Mouse (Mus musculus) intestine, postnatal 0 days (tissue): ENCODE measurements at regions not wholly inside any gene's neighbourhood (a gene's known extent, or its start where the extent isn't known, plus 50 kb on each side); places are given as distances from the start of the nearest gene placed in this dataset.

Source experiments
- ATAC-seq: fragments of 200-750 bp; cut with Nextera tagmentation; 2 replicates; pipeline ENCODE4 v1.8.0; 2017; ENCODE audit warnings: mild to moderate bottlenecking, moderate TSS enrichment, moderate library complexity
- H3K27ac ChIP-seq: fragments of 300-500 bp; sonication (generic); 2 replicates; pipeline ENCODE4 v1.5.1; 2014; ENCODE audit warnings: mild to moderate bottlenecking, low read depth, low read length, moderate library complexity
- H3K27me3 ChIP-seq: fragments of 300-500 bp; sonication (generic); replicated peaks from 2 replicates; pipeline ENCODE4 v1.6.1; 2014; ENCODE audit warnings: low read length, mixed read lengths; ENCODE audit not compliant: control insufficient read depth, insufficient read depth
- H3K36me3 ChIP-seq: fragments of 300-500 bp; sonication (generic); 2 replicates; pipeline ENCODE4 v1.6.1; 2014; ENCODE audit warnings: mild to moderate bottlenecking, moderate library complexity; ENCODE audit not compliant: control insufficient read depth, insufficient read depth
- H3K4me1 ChIP-seq: fragments of 300-500 bp; sonication (generic); replicated peaks from 2 replicates; pipeline ENCODE4 v1.6.1; 2014; ENCODE audit warnings: antibody characterized with exemption, low read length, mixed read lengths; ENCODE audit not compliant: control insufficient read depth, insufficient read depth
- H3K4me2 ChIP-seq: fragments of 300-500 bp; sonication (generic); replicated peaks from 2 replicates; pipeline ENCODE4 v1.6.1; 2014; ENCODE audit warnings: low read depth, mild to moderate bottlenecking, moderate library complexity
- H3K4me3 ChIP-seq: fragments of 300-500 bp; sonication (generic); 2 replicates; pipeline ENCODE4 v1.5.1; 2014; ENCODE audit warnings: low read depth, low read length
- H3K9ac ChIP-seq: fragments of 300-500 bp; sonication (generic); 2 replicates; pipeline ENCODE4 v1.6.1; 2014; ENCODE audit warnings: mild to moderate bottlenecking, low read depth, low read length
- H3K9me3 ChIP-seq: fragments of 300-500 bp; sonication (generic); 2 replicates; pipeline ENCODE4 v1.6.1; 2016; ENCODE audit warnings: mixed run types; ENCODE audit not compliant: control insufficient read depth
- CTCF ChIP-seq: sonication (generic); IDR thresholded peaks from 2 replicates; pipeline ENCODE4 v1.5.1; 2016; ENCODE audit warnings: low read depth, mild to moderate bottlenecking, control low read depth, antibody characterized with exemption, moderate library complexity
- WGBS: fragments of 180-500 bp; shearing (Covaris S2); extraction: QIAGEN DNeasy Blood & Tissue Kit; methylation state at CpG from one replicate; pipeline ENCODE4 v1.1.7; 2014; 5-methylcytosine and 5-hydroxymethylcytosine counted together

DNA sequence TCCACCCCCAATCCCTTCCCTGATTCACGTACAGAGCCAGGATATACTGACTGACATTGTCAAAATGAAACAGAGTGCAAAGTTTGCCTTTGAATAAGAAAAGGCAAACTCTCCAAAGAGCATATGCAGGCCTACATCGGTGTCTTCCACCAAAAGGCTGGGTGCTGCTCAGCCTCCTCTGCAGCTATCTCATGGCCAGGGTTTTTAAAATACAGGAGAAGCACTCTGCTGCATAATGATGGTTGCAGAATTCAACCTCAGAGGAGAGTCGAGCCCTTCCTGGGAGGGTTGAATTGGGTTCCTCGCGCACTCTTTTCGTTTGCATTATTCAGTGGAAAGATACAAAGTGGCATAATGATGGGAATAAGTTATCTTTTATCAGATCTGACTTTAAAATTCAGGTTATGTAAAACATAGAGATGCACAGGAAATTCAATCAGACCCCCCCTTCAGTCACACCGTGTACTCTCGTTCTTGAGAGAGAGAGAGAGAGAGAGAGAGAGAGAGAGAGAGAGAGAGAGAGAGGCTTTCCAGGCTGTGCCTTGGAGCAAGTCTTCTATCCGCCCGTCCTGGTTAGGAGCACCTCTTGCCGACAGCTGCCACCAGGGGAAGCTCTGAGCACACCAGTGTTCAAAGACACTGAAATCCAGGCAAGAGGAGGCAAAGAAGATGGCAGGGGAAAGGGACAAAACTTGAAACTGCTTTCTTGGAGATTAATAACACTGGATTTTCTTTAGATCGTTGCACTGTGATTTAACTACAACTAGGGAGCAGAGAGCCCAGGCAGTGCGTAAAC, 196.0 kb downstream of the Tmem182 start:
- Histone ChIP-seq H3K4me3 (no peak overlapping the region), H3K9ac (no peak overlapping the region), H3K27me3 (no peaks in the 10 kb centered on the region), H3K4me2 (no peak overlapping the region), H3K9me3 (no peaks in the 10 kb centered on the region), H3K36me3 (no peaks in the 10 kb centered on the region), H3K4me1 (no peaks in the 10 kb centered on the region), H3K27ac (no peak overlapping the region)
- no peak for ATAC-seq
- 52% methylated on average over 13 of the region's 13 CpGs for WGBS
- TF ChIP-seq CTCF: peak; percentile 51

DNA sequence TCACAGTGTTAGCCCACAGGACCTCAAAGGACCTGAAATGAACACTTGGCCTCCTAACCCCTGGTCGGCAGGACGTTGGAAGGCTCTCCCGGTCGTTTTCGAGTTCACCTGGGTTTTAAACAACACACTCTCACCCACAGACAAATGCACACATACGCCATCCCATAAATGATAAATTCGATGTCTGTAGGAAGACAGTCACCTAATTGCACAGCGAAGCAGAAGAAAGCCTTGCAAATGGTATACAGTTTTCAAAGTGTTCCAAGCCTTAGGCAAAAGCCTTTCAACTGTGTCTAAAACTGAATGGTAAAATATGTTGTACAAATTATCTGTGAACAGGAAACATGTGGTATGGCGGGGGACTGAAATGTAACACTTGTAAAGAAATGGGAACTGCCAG, 196.6 kb downstream of the Tmem182 start:
- H3K36me3 ChIP-seq: no peaks in the 10 kb centered on the region
- H3K27ac ChIP-seq: no peak overlapping the region
- no peaks in the 10 kb centered on the region for H3K27me3 ChIP-seq
- H3K4me1 ChIP-seq: no peaks in the 10 kb centered on the region
- no peaks in the 10 kb centered on the region for H3K9me3 ChIP-seq
- H3K4me2 ChIP-seq: no peak overlapping the region
- no peak for TF ChIP-seq CTCF
- no peak overlapping the region for H3K4me3 ChIP-seq
- WGBS: 70% methylated on average over 9 of the region's 9 CpGs
- no peak overlapping the region for H3K9ac ChIP-seq
- ATAC-seq: no peak

DNA sequence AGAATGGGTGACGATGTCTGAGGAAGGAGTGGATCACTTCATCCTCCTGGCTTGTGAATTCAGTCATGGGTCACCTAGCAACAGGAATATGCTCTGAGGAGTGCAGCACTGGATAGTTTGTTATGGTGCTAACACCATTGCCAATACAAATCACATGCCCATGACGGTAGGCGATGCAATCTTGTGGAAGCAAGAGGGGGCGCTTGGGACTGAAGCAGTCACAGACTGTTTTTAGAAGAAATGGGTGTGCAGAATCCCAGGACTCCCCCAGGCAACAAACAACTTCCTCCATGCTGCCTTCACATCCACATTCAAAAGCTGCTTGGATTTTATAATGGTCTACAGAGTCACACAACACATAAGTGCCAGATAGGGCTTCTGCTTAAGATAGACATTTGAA, 221.5 kb downstream of the Tmem182 start:
- H3K36me3 ChIP-seq: no peaks in the 10 kb centered on the region
- TF ChIP-seq CTCF: no peak
- no peak overlapping the region for H3K4me3 ChIP-seq
- WGBS: 86% methylated on average over 4 of the region's 4 CpGs
- no peak overlapping the region for H3K27ac ChIP-seq
- H3K27me3 ChIP-seq: no peaks in the 10 kb centered on the region
- no peaks in the 10 kb centered on the region for H3K9me3 ChIP-seq
- no peak overlapping the region for H3K9ac ChIP-seq
- H3K4me1 ChIP-seq: no peaks in the 10 kb centered on the region
- H3K4me2 ChIP-seq: no peak overlapping the region
- no peak for ATAC-seq

DNA sequence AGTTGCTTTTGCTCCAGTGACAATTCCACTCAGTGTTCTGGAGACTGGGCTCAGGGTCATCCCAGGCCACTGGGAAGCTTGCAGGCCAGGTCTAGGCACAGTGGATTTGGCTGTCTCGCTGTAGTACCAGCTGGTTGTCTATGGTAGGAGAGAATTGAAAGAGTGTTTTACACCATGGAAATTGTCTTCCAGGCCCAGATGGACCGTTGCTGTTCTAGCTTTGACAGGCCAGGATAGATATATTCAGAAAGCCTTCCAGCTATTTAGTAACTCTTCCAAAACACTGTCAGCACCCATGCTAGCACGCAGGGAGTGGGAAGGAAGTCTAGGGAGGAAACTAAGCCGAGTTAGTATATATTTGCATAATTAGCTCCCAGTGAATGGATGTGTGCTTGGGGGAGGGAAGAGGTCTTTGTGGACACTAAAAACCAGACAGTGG, 222.2 kb downstream of the Tmem182 start:
- H3K4me3 ChIP-seq: no peak overlapping the region
- no peaks in the 10 kb centered on the region for H3K4me1 ChIP-seq
- ATAC-seq: no peak
- no peaks in the 10 kb centered on the region for H3K36me3 ChIP-seq
- H3K27ac ChIP-seq: no peak overlapping the region
- H3K9ac ChIP-seq: no peak overlapping the region
- 64% methylated on average over 4 of the region's 4 CpGs for WGBS
- no peaks in the 10 kb centered on the region for H3K9me3 ChIP-seq
- H3K27me3 ChIP-seq: no peaks in the 10 kb centered on the region
- H3K4me2 ChIP-seq: no peak overlapping the region
- no peak for TF ChIP-seq CTCF

DNA sequence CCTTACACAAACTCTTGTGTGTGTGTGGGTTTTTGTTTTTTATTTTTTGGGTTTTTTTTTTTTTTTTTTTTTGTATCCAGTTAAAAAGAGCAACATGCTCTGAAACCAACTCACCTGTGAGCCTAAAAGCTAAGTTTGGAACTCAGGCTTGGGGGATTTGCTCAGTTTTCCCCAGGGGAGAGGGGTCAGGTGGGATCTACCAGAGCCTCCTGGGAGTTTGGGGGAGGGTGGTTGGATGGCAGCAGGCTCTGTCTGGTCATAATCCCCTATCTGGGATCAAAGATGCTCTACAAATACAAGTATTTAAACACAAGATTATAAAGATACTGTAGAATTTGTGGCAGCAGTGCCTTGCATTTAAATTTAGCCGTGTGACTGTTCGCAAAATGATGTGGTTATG, 222.6 kb downstream of the Tmem182 start:
- no peaks in the 10 kb centered on the region for H3K36me3 ChIP-seq
- no peak overlapping the region for H3K27ac ChIP-seq
- TF ChIP-seq CTCF: no peak
- H3K27me3 ChIP-seq: no peaks in the 10 kb centered on the region
- no peak for ATAC-seq
- H3K4me3 ChIP-seq: no peak overlapping the region
- H3K4me2 ChIP-seq: no peak overlapping the region
- WGBS: 82% methylated on average over 2 of the region's 2 CpGs
- H3K9me3 ChIP-seq: no peaks in the 10 kb centered on the region
- H3K9ac ChIP-seq: no peak overlapping the region
- no peaks in the 10 kb centered on the region for H3K4me1 ChIP-seq

DNA sequence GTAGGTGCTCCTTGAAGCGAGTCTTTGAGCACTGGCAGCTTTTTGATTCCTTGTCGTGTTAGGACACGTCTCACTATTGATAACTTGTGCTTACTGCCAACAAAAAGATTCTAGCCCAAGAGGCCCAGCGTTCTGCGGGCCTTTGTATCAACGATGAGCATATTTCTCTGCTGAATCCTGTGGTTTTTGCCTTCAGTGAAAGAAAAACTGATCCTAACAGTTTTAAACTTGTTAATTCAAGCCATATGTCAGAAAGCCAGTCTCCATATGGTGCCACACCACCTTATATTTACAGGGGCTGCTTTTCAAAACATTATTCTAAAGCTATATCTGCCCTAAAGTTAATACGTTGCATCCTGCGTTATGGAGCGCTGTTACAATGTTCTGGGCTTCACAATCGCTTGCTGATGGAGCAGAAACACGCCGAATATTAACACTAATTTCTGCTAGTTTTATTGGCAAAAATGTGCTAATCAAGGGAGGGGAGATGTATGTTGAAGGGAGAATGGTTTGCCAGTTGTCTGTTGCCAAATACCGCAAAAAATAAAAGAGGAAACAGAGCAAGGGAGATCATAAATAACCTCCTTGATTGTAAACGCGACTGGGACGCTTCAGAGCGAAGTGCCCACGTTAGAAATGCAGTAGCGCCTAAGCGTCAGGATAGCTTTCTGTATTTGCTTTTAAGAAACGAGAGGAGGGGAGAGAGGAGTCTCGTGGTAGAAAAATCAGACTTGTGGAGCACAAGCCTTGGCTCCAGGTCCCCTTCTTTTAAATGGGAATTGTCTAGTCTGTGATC, 229.9 kb downstream of the Tmem182 start:
- TF ChIP-seq CTCF: no peak
- Histone ChIP-seq H3K9ac (no peak overlapping the region), H3K4me1 (no peaks in the 10 kb centered on the region), H3K4me2 (no peak overlapping the region), H3K27ac (no peak overlapping the region), H3K9me3 (no peaks in the 10 kb centered on the region), H3K4me3 (no peak overlapping the region), H3K36me3 (no peaks in the 10 kb centered on the region), H3K27me3 (no peaks in the 10 kb centered on the region)
- WGBS: 58% methylated on average over 22 of the region's 22 CpGs
- ATAC-seq: no peak
